Comparison of ENCODE assay signal across 8 mouse cellular contexts in the genomic region with DNA sequence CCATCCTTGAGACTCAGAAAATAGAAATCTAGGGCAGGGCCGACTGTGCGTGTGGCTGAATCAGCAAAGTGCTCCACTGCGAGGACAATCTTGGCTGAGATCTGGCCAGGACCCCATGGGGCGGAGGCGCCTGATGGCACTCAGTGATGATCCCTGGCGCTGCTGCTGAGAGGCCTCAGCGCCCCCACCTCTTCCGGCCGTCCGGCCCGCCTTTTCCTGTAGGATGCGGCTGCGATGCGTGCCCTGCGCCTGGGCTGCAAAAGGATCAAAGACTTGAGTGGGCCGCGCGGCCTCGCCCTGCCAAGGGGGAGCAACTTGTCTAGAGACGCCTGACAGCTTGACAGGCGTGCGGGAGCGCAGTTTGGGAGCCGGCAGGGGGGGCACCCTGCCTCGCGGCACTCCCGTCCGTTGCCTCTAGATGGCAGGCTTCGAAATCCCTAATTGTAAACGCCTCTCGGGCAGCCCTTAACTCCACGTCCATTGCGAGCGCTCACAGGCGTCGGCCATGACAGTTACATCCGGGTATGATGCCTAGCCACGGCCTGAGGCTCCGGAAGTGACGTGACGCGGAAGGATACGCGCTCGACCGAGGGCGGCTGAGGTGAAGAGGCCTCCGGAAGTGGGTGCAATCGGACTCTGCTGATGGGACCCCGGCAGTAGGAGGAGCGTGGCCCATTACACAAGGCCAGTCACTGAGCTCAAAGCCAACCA. TPM values are rescaled to one million over a fixed set of nuclear protein-coding genes. Genes with fewer than 3 reads are reported as not detected.
DNase-seq lines count a peak whose midpoint lies in the region; ATAC-seq and TF ChIP-seq lines count a peak whose summit lies in the region.

No protein-coding gene starts in this region.

- peak overlapping the region; percentile 56 for H3K4me3 ChIP-seq in embryonic facial prominence, embryonic 15.5 days (replicated peaks)
- peak overlapping the region; percentile 59 for H3K4me3 ChIP-seq in kidney, adult 2 months (ENCODE audit: insufficient read depth, low read depth, low read length)
- peak overlapping the region; percentile 59 for H3K4me3 ChIP-seq in limb, embryonic 10.5 days
- peak overlapping the region; percentile 59 for H3K4me3 ChIP-seq in midbrain, embryonic 12.5 days

- WGBS in embryonic facial prominence, embryonic 15.5 days: 2% methylated on average over 51 of the region's 51 CpGs
- 5% methylated on average over 51 of the region's 51 CpGs for WGBS in kidney, adult 2 months
- 2% methylated on average over 51 of the region's 51 CpGs for WGBS in limb, embryonic 10.5 days
- 1% methylated on average over 51 of the region's 51 CpGs for WGBS in midbrain, embryonic 12.5 days

- H3K27ac ChIP-seq in embryonic facial prominence, embryonic 15.5 days (replicated peaks): peak overlapping the region; percentile 81
- H3K27ac ChIP-seq in kidney, adult 2 months (ENCODE audit: insufficient read depth, low read depth, low read length): no peak overlapping the region
- H3K27ac ChIP-seq in limb, embryonic 10.5 days: peak overlapping the region; percentile 90
- peak overlapping the region; percentile 91 for H3K27ac ChIP-seq in midbrain, embryonic 12.5 days (replicated peaks)

- peaks cover 47% of the 10 kb centered on the region for H3K27me3 ChIP-seq in embryonic facial prominence, embryonic 15.5 days
- H3K27me3 ChIP-seq in kidney, adult 2 months (replicated peaks; ENCODE audit: control insufficient read depth, insufficient read depth, low read length): no peaks in the 10 kb centered on the region; the same call in 1 of the 2 replicates
- peaks cover 55% of the 10 kb centered on the region for H3K27me3 ChIP-seq in limb, embryonic 10.5 days (ENCODE audit: low read depth, poor library complexity, severe bottlenecking)
- H3K27me3 ChIP-seq in midbrain, embryonic 12.5 days: peaks cover 60% of the 10 kb centered on the region

- ATAC-seq in embryonic facial prominence, embryonic 15.5 days (ENCODE audit: insufficient number of reproducible peaks, low FRiP score, low TSS enrichment, low read depth): peak; percentile 91
- peak; percentile 99 for ATAC-seq in midbrain, embryonic 12.5 days (ENCODE audit: low FRiP score, low read depth)

- H3K9ac ChIP-seq in embryonic facial prominence, embryonic 15.5 days: 0 out of 2 replicates have a peak overlapping the region, but pooled peaks have one; percentile 39
- H3K9ac ChIP-seq in midbrain, embryonic 12.5 days (replicated peaks): peak overlapping the region; percentile 57; the same call in 1 of the 2 replicates

- DNase-seq in brain, adult 2 months (ENCODE audit: low read depth, low spot score): peak; percentile 99
- peak; percentile 74 for DNase-seq in heart, adult 8-10 months (ENCODE audit: low spot score)
- DNase-seq in kidney, adult 2 months: peak; percentile 90
- DNase-seq in limb, embryonic 10.5 days (ENCODE audit: low spot score): peak; percentile 98
- DNase-seq in skeletal muscle tissue, adult 2 months (ENCODE audit: low read depth, low spot score): peak; percentile 93
- peak; percentile 92 for DNase-seq in yolk sac, embryonic 10.5 days (ENCODE audit: low spot score)

- peak; percentile 43; the same call in 1 of the 2 replicates for TF ChIP-seq CTCF in kidney, adult 2 months (conservative IDR thresholded peaks at IDR 0.05; ENCODE audit: insufficient read depth, insufficient read length, low read depth, low read length)

- H3K9me3 ChIP-seq in embryonic facial prominence, embryonic 15.5 days (replicated peaks): no peaks in the 10 kb centered on the region
- no peaks in the 10 kb centered on the region for H3K9me3 ChIP-seq in limb, embryonic 10.5 days (replicated peaks)
- no peaks in the 10 kb centered on the region for H3K9me3 ChIP-seq in midbrain, embryonic 12.5 days

- H3K4me1 ChIP-seq in embryonic facial prominence, embryonic 15.5 days: no peaks in the 10 kb centered on the region
- no peaks in the 10 kb centered on the region for H3K4me1 ChIP-seq in kidney, adult 2 months (ENCODE audit: control insufficient read depth, insufficient read depth, low read length)
- peaks cover 8% of the 10 kb centered on the region; the same call in 1 of the 2 replicates for H3K4me1 ChIP-seq in limb, embryonic 10.5 days
- H3K4me1 ChIP-seq in midbrain, embryonic 12.5 days: no peaks in the 10 kb centered on the region

- no peak for TF ChIP-seq POLR2A in kidney, adult 2 months (IDR thresholded peaks at IDR 0.05; ENCODE audit: low read depth, low read length)

- H3K4me2 ChIP-seq in embryonic facial prominence, embryonic 15.5 days (replicated peaks): peak overlapping the region; percentile 84
- H3K4me2 ChIP-seq in midbrain, embryonic 12.5 days (replicated peaks): peak overlapping the region; percentile 61

- no peaks in the 10 kb centered on the region for H3K36me3 ChIP-seq in embryonic facial prominence, embryonic 15.5 days
- no peaks in the 10 kb centered on the region for H3K36me3 ChIP-seq in kidney, adult 2 months (ENCODE audit: control insufficient read depth, insufficient read depth, low read length)
- H3K36me3 ChIP-seq in limb, embryonic 10.5 days: no peaks in the 10 kb centered on the region
- no peaks in the 10 kb centered on the region for H3K36me3 ChIP-seq in midbrain, embryonic 12.5 days

RNA-seq across cellular contexts. Expression of a gene that starts 21.4 kb away (rescaled TPM):
- 9.5 and 10.3 TPM in 2 replicates for polyA plus RNA-seq in embryonic facial prominence, embryonic 15.5 days (2015; fragmentation: Nextera tagmentation; extraction: Ambion mirVana)
- 1 to 10 TPM; 6.7 to 7.6 (median 7.3) TPM for total RNA-seq in heart, adult 8-10 months (2022)
- 0.79 and 1.5 TPM in 2 replicates for polyA plus RNA-seq in kidney, adult 2 months (2012; rRNA removed)
- polyA plus RNA-seq in limb, embryonic 10.5 days (2016; fragmentation: Nextera tagmentation; extraction: Ambion mirVana): 11.1 and 12.7 TPM in 2 replicates
- 13.6 and 13.9 TPM in 2 replicates for polyA plus RNA-seq in midbrain, embryonic 12.5 days (2016; fragmentation: Nextera tagmentation; extraction: Ambion mirVana)

RNA-seq across cellular contexts. Expression of a gene that starts 42.0 kb away (rescaled TPM):
- polyA plus RNA-seq in embryonic facial prominence, embryonic 15.5 days (2015; fragmentation: Nextera tagmentation; extraction: Ambion mirVana): 11.1 TPM in 2 replicates
- total RNA-seq in heart, adult 8-10 months (2022): 1 to 10 TPM; 3.9 to 4.6 (median 4.0) TPM
- polyA plus RNA-seq in kidney, adult 2 months (2012; rRNA removed): 3.1 and 3.8 TPM in 2 replicates
- polyA plus RNA-seq in limb, embryonic 10.5 days (2016; fragmentation: Nextera tagmentation; extraction: Ambion mirVana): 35.6 and 36.9 TPM in 2 replicates
- polyA plus RNA-seq in midbrain, embryonic 12.5 days (2016; fragmentation: Nextera tagmentation; extraction: Ambion mirVana): 36.6 and 39.5 TPM in 2 replicates
